Mouse (Mus musculus) ovary, postnatal 14 days (tissue): ENCODE results near the gene Olfr1186.
"Not testable (repeated sequence)": the region's sequence is repeated elsewhere in the genome, so short reads cannot be mapped to it uniquely, and the experiment has no call there.

Experiments
- DNase-seq: peaks from one replicate; pipeline ENCODE4 v3.0.0; 2022; ENCODE audit warnings: low spot score

Olfr1186 gene

GRCm38 (mm10) chr2:88518251-88518650, at the start of gene Olfr1186:
Gene Olfr1186, plus strand, starts transcription at chr2:88518551.
- DNase-seq: no peak

- no peak for DNase-seq
These were observed 35.1 kb upstream of the Olfr1186 start, which contains the start of gene Olfr1184 for GRCm38 (mm10) chr2:88483298-88483697. Gene Olfr1184, plus strand, starts transcription at chr2:88483598.

GRCm38 (mm10) chr2:88493020-88493419, 25.3 kb upstream of the Olfr1186 start, which contains the start of gene Olfr1185-ps1:
Gene Olfr1185-ps1, plus strand, starts transcription at chr2:88493320.
- no peak for DNase-seq

- no peak for DNase-seq
These were observed 7.4 kb downstream of the Olfr1186 start for GRCm38 (mm10) chr2:88525720-88526119.

- no peak for DNase-seq
These were observed 38.3 kb downstream of the Olfr1186 start, which contains the start of gene Olfr1188 for GRCm38 (mm10) chr2:88556635-88557034. Gene Olfr1188, plus strand, starts transcription at chr2:88556935.

- not testable (repeated sequence) for DNase-seq
These were observed 54.3 kb downstream of the Olfr1186 start for GRCm38 (mm10) chr2:88572696-88573095.
